Mouse (Mus musculus) forebrain, embryonic 13.5 days (tissue): ENCODE measurements around the gene Sema4a. TPM values are rescaled to one million over a fixed set of nuclear protein-coding genes. Genes with fewer than 3 reads are reported as not detected.
A peak's percentile ranks its signal among the peaks of the same experiment; 100 is the strongest.
"Not testable (repeated sequence)": the region's sequence is repeated elsewhere in the genome, so short reads cannot be mapped to it uniquely, and the experiment has no call there.

ENCODE experiments used
- ATAC-seq: fragments of 200-750 bp; cut with Nextera tagmentation; 2 replicates; pipeline ENCODE4 v1.8.0; 2017
- H3K27ac ChIP-seq: fragments of 300-500 bp; sonication (generic); 2 replicates; pipeline ENCODE4 v1.5.1; 2015; ENCODE audit warnings: inconsistent platforms, mild to moderate bottlenecking, moderate library complexity
- H3K27me3 ChIP-seq: fragments of 300-500 bp; sonication (generic); 2 replicates; pipeline ENCODE4 v1.6.1; 2015; ENCODE audit warnings: mild to moderate bottlenecking, inconsistent platforms
- H3K36me3 ChIP-seq: fragments of 300-500 bp; sonication (generic); 2 replicates; pipeline ENCODE4 v1.6.1; 2015; ENCODE audit warnings: mild to moderate bottlenecking, inconsistent platforms; ENCODE audit not compliant: poor library complexity, severe bottlenecking
- H3K4me1 ChIP-seq: fragments of 300-500 bp; sonication (generic); 2 replicates; pipeline ENCODE4 v1.6.1; 2015; ENCODE audit warnings: inconsistent platforms
- H3K4me2 ChIP-seq: fragments of 300-500 bp; sonication (generic); 2 replicates; pipeline ENCODE4 v1.6.1; 2015; ENCODE audit warnings: inconsistent platforms, mild to moderate bottlenecking, moderate library complexity
- H3K4me3 ChIP-seq: fragments of 300-500 bp; sonication (generic); 2 replicates; pipeline ENCODE4 v1.5.1; 2015; ENCODE audit warnings: mild to moderate bottlenecking, inconsistent platforms
- H3K9ac ChIP-seq: fragments of 300-500 bp; sonication (generic); 2 replicates; pipeline ENCODE4 v1.6.1; 2015; ENCODE audit warnings: mild to moderate bottlenecking, inconsistent platforms
- H3K9me3 ChIP-seq: fragments of 300-500 bp; sonication (generic); replicated peaks from 2 replicates; pipeline ENCODE4 v1.6.1; 2016; ENCODE audit warnings: inconsistent platforms
- WGBS: fragments of 180-500 bp; shearing (Covaris S2); methylation state at CpG from one replicate; pipeline ENCODE4 v1.1.7; 2015; 5-methylcytosine and 5-hydroxymethylcytosine counted together
- polyA plus RNA-seq: library from polyadenylated mRNA; unstranded; fragments of >200 nt; fragmentation: Nextera tagmentation; extraction: Ambion mirVana; gene quantifications from 2 replicates; pipeline ENCODE4 v1.2.1, GENCODE M21; 2015

The Sema4a gene
- polyA plus RNA-seq, 1 experiment from 2014 or later, result 13.7 TPM

DNA sequence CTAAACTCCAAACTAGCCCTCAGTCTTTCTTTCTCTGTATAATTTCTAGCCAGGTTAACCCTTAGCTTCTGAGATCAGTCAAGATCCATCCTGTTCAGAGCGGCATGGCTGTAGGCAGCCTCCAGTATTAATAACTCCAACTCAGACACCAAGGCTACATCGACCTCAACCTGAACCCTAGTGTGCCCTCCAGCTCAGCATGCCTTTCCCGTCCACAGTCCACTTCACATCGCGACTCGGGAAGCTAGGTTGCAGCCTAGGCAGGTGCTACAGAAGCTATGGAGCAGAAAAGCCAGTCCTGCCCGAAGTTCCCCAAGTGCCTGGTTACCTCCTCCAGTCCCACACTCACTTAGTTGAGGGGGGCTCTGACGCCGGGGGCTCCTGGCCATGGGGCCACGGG is 23.5 kb downstream of the Sema4a start:
- H3K4me2 ChIP-seq, result peak overlapping the region; percentile 60
- no peak overlapping the region for H3K27ac ChIP-seq
- ATAC-seq, result no peak
- 84% methylated on average over 10 of the region's 10 CpGs for WGBS
- no peaks in the 10 kb centered on the region for H3K9me3 ChIP-seq
- 0 out of 2 replicates have a peak, but pooled peaks cover 3% of the 10 kb centered on the region for H3K27me3 ChIP-seq
- peak overlapping the region; percentile 34; the same call in 1 of the 2 replicates for H3K4me3 ChIP-seq
- H3K36me3 ChIP-seq, result peaks cover 34% of the 10 kb centered on the region
- H3K4me1 ChIP-seq, result peaks cover 32% of the 10 kb centered on the region
- H3K9ac ChIP-seq, result peak overlapping the region; percentile 58; the same call in 1 of the 2 replicates

GRCm38 (mm10) chr3:88436395-88437201 is 24.4 kb downstream of the Sema4a start:
- H3K9me3 ChIP-seq, result no peaks in the 10 kb centered on the region
- 0 out of 2 replicates have a peak, but pooled peaks cover 3% of the 10 kb centered on the region for H3K27me3 ChIP-seq
- peaks cover 32% of the 10 kb centered on the region for H3K4me1 ChIP-seq
- no peak overlapping the region; the same call in 1 of the 2 replicates for H3K27ac ChIP-seq
- H3K4me2 ChIP-seq, result peak overlapping the region; percentile 60
- H3K9ac ChIP-seq, result peak overlapping the region; percentile 58; the same call in 1 of the 2 replicates
- ATAC-seq, result peak; percentile 85
- peak overlapping the region; percentile 34 for H3K4me3 ChIP-seq
- WGBS, result 9% methylated on average over 29 of the region's 29 CpGs
- peaks cover 33% of the 10 kb centered on the region for H3K36me3 ChIP-seq

DNA sequence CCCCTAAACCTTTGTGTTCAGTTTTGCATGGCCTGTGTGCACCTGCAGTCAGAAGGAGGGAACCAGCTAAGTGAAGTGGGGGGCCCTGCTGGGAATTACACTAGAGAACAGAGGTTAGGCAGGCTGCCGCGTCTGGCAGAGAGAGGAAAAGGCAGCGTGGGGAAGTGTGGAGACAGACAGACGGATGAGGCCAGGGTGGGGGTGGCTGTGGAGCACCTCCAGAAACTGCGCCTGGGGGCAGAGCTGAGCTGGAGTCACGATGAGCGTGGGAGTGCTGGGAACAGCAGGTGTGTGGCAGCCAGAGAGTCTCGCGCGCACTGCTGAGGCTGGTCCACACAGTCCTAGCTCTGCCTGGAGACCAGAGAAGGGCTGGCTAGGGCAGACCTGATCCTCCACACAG is 25.5 kb downstream of the Sema4a start:
- Histone ChIP-seq H3K4me3 (no peak overlapping the region), H3K4me1 (peaks cover 23% of the 10 kb centered on the region), H3K4me2 (no peak overlapping the region), H3K9ac (no peak overlapping the region), H3K36me3 (peaks cover 33% of the 10 kb centered on the region), H3K9me3 (no peaks in the 10 kb centered on the region), H3K27ac (no peak overlapping the region), H3K27me3 (0 out of 2 replicates have a peak, but pooled peaks cover 3% of the 10 kb centered on the region)
- 69% methylated on average over 10 of the region's 10 CpGs for WGBS
- ATAC-seq, result no peak

DNA sequence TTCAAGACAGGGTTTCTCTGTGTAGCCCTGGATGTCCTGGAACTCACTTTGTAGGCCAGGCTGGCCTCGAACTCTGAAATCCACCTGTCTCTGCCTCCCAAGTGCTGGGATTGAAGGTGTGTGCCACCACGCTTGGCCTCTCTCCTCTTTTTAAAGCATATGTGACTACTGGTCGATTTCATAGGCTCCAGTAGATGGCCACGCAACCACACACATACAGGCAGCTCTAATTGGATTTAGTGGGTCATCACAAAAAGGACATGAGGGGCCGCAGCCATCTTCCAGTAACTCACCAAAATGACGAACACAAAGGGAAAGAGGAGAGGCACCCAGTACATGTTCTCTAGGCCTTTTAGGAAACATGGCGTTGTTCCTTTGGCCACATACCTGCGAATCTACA is 32.3 kb downstream of the Sema4a start:
- WGBS, result 67% methylated on average over 8 of the region's 8 CpGs
- ATAC-seq, result not testable (repeated sequence)

GRCm38 (mm10) chr3:88427342-88427905 is 33.6 kb downstream of the Sema4a start:
- Histone ChIP-seq H3K4me2 (no peak overlapping the region), H3K36me3 (no peaks in the 10 kb centered on the region), H3K9me3 (no peaks in the 10 kb centered on the region), H3K27ac (no peak overlapping the region), H3K27me3 (no peaks in the 10 kb centered on the region), H3K4me3 (no peak overlapping the region), H3K9ac (no peak overlapping the region), H3K4me1 (peaks cover 19% of the 10 kb centered on the region)
- ATAC-seq, result no peak
- 84% methylated on average over 4 of the region's 4 CpGs for WGBS

More for the DNA sequence above, 32.3 kb downstream of the Sema4a start:
- not testable (repeated sequence) for H3K27me3 ChIP-seq, H3K36me3 ChIP-seq, H3K4me2 ChIP-seq, H3K4me1 ChIP-seq, H3K27ac ChIP-seq, H3K4me3 ChIP-seq, H3K9ac ChIP-seq, H3K9me3 ChIP-seq

DNA sequence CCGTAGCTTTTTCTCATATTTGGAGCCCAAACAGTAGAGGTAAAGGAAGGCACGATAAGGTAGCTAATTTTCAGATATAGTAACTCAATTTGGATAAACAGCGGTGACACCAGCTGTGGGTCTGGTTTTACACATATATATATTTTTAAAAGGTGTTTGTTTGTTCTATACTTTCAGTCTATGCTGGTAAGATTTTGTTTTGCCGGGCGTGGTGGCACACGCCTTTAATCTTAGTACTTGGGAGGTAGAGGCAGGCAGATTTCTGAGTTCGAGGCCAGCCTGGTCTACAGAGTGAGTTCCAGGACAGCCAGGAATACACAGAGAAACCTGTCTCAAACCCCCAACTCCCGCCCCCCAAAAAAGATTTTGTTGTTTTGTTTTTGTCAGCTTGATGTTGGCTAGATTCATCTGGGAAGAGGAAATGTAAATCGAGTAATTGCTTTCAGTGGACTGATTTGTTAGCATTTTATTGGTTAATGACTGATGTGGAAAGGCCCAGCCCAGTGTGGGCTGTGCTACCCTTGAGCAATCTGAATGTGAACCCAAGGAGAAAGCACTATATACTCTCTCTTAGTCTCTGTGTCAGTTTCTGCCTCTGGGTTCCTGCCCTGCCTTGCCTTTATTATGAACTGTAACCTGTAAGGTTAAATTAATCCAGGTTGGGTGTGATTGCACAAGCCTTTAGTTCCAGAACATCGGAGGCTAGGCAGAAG is 35.1 kb downstream of the Sema4a start:
- Histone ChIP-seq H3K9me3 (no peaks in the 10 kb centered on the region), H3K36me3 (peaks cover 8% of the 10 kb centered on the region), H3K4me2 (no peak overlapping the region), H3K9ac (no peak overlapping the region), H3K27me3 (no peaks in the 10 kb centered on the region), H3K4me1 (peaks cover 26% of the 10 kb centered on the region), H3K27ac (no peak overlapping the region), H3K4me3 (peak overlapping the region; percentile 73; the same call in 1 of the 2 replicates)
- no peak for ATAC-seq
- WGBS, result 88% methylated on average over 10 of the region's 10 CpGs

DNA sequence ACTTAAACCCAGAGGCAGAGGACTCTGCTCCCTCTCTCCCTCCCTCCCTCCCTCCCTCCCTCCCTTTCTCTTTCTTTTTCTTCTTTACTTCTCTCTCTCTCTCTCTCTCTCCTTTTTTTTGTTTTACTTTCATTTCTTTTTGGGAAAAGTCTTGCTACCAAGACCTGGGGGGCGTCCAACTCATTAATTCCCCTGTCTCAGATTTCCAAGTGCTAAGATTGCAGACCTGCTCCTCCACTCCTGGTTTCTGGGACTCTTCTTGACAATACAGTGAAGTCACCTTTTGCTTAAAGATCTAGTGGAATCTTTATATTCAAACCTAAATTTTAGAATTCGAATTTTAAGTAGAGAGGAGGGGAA is 35.7 kb downstream of the Sema4a start:
- no peak overlapping the region for H3K9ac ChIP-seq
- ATAC-seq, result no peak
- H3K4me2 ChIP-seq, result peak overlapping the region; percentile 41
- no peaks in the 10 kb centered on the region for H3K9me3 ChIP-seq
- H3K36me3 ChIP-seq, result peaks cover 14% of the 10 kb centered on the region
- H3K4me3 ChIP-seq, result peak overlapping the region; percentile 73
- 10% methylated on average over 2 of the region's 2 CpGs for WGBS
- H3K27ac ChIP-seq, result no peak overlapping the region
- H3K4me1 ChIP-seq, result peaks cover 26% of the 10 kb centered on the region
- H3K27me3 ChIP-seq, result no peaks in the 10 kb centered on the region

DNA sequence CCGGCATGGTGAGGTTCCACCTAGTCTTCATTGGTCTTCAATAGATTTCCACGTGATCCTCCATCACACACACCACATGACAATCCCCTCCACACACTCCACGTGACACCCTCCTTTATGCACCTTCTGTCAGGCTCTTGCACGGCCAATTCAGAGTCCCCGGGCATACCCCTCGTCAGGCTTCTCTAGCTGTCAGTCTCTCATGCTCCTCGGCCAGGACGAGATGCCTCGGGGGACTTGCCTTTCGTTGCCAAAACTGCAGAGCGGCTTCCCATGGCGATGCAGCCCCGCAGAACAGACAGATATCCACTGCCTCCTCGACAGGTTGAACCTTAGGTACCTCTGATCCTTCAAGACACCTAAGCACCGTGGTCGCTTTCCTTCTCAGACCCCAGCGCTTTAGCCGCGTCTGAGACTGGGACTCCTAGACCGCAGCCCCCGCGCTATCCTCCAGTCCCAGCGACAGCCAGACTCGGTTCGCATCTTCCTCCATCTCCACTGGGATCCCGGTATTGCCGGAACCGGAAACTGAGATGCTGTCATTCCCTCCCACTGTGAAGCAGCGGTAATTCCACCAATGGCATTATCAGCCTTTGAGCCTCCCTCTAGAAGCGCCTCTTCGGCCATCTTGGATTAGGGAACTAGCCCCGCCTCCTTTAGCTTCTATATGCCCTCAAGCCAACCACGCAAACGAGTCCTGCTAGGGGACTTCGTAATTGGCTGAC is 36.2 kb downstream of the Sema4a start, which contains the start of gene Slc25a44:
TSS of gene Slc25a44 (minus strand) at position 535 of the 725 bp plus-strand sequence.
- peaks cover 19% of the 10 kb centered on the region for H3K36me3 ChIP-seq
- H3K27me3 ChIP-seq, result no peaks in the 10 kb centered on the region
- peak within 1 kb of the TSS; percentile 73 for H3K4me3 ChIP-seq
- no peaks in the 10 kb centered on the region for H3K9me3 ChIP-seq
- H3K4me2 ChIP-seq, result peak within 1 kb of the TSS; percentile 91
- WGBS, result 1% methylated on average over 35 of the region's 35 CpGs
- peaks cover 26% of the 10 kb centered on the region for H3K4me1 ChIP-seq
- peak within 1 kb of the TSS; percentile 78 for H3K27ac ChIP-seq
- ATAC-seq, result peak; percentile 97
- H3K9ac ChIP-seq, result peak within 1 kb of the TSS; percentile 76

DNA sequence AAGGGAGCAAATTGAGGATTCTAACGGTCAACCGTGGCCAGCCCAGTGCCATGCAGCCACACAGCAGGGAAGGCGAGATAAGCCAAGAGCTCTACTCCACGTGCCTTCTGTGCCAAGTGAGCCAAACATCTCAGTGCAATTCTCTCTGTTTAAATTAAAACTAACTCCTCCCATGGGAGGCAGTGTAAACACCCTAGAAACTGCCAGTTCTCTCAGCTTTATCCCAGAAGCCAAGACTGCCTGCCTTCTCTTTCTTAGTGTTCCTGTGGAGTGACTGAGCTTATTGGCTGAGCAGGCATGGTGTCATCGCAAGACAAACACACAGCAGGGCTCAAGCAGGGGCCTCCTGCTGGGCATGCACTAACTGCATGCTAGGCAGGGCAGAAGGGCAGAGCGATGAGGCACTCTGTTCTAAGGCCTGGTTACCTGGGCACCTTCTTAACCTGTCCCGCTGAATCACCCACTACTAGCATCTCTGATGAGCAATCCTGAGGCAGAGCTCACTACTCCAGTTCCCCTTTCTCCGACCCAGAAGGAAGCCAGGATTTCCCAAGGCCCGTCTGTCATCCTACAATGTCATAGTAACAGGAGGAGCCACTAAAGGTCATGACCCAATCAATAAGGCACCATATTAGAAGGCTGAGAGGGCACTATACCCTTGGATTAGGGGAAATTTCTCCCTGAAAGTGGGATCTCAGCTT is 38.8 kb downstream of the Sema4a start:
- H3K27ac ChIP-seq, result no peak overlapping the region
- no peak overlapping the region for H3K9ac ChIP-seq
- H3K9me3 ChIP-seq, result no peaks in the 10 kb centered on the region
- no peaks in the 10 kb centered on the region for H3K27me3 ChIP-seq
- 0 out of 2 replicates have a peak overlapping the region, but pooled peaks have one; percentile 4 for H3K4me2 ChIP-seq
- no peak overlapping the region for H3K4me3 ChIP-seq
- peaks cover 26% of the 10 kb centered on the region for H3K4me1 ChIP-seq
- no peak for ATAC-seq
- WGBS, result 41% methylated on average over 9 of the region's 9 CpGs
- peaks cover 44% of the 10 kb centered on the region for H3K36me3 ChIP-seq

DNA sequence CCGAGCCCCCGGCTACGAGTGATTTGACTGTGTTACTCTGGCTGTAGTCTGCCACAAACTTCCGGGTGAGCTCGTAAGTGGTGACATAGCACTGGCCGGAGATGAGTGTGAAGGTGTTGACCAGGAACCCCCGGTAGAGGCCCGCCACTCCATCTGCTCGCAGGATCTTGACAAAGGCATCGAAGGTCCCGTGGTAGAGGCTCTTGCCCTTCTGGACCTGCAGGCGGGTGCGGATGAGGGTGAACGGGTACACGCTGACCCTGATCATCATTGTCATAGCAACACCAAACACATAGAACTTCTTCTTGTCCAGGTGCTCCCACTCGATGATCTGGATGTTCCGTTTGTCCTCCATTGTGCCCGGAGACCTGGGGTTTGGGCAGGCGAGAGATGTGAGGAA is 40.2 kb downstream of the Sema4a start:
- Histone ChIP-seq H3K4me2 (no peak overlapping the region), H3K27ac (no peak overlapping the region), H3K36me3 (peaks cover 58% of the 10 kb centered on the region), H3K9ac (no peak overlapping the region), H3K27me3 (no peaks in the 10 kb centered on the region), H3K9me3 (no peaks in the 10 kb centered on the region), H3K4me1 (peaks cover 26% of the 10 kb centered on the region), H3K4me3 (no peak overlapping the region)
- ATAC-seq, result no peak
- WGBS, result 95% methylated on average over 19 of the region's 19 CpGs

- Histone ChIP-seq H3K27ac (no peak overlapping the region), H3K4me3 (no peak overlapping the region), H3K4me1 (peaks cover 11% of the 10 kb centered on the region; the same call in 1 of the 2 replicates), H3K36me3 (peaks cover 85% of the 10 kb centered on the region), H3K4me2 (no peak overlapping the region), H3K27me3 (no peaks in the 10 kb centered on the region), H3K9ac (no peak overlapping the region), H3K9me3 (no peaks in the 10 kb centered on the region)
- 87% methylated on average over 6 of the region's 6 CpGs for WGBS
- no peak for ATAC-seq
Observed at GRCm38 (mm10) chr3:88418016-88418415, 43.0 kb downstream of the Sema4a start.
